Mouse (Mus musculus): Measurements from ENCODE around the gene Eid2b. TPM values are rescaled to one million over a fixed set of nuclear protein-coding genes. Genes with fewer than 3 reads are reported as not detected.

The Eid2b gene
- total RNA-seq, 2 experiments from 2014 or later = 5.0 to 7.8 TPM

- intact Hi-C loops (cut with DNase I) = no loop called here
- H3K4me3 ChIP-seq = no peak overlapping the region
- TF ChIP-seq CTCF (IDR thresholded peaks at IDR 0.05) = no peak
- no peak for DNase-seq
- H3K27ac ChIP-seq = no peak overlapping the region
Observed at GRCm38 (mm10) chr7:28269355-28269754, 8.2 kb upstream of the Eid2b start.

- intact Hi-C loops (cut with DNase I) = no loop called here
- Histone ChIP-seq H3K27ac (no peak overlapping the region), H3K4me3 (no peak overlapping the region)
- no peak for DNase-seq
- TF ChIP-seq CTCF (IDR thresholded peaks at IDR 0.05) = peak; percentile 32
Observed at GRCm38 (mm10) chr7:28271761-28272160, 5.8 kb upstream of the Eid2b start.

DNA sequence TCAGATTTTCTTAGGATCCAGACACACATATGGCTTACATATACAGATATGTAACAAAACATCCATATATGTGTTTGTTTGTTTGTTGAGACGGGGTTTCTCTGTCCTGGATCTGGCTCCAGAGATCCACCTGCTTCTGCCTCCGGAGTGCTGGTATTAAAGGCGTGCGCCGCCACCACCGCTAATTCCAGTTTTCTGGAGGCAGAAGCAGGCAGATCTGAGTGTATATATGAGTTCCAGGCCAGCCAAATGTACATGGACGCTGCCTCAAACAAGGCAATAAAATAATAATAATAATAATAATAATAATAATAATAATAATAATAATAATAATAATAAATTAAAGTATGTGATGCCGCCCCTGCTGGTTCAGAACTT is 313 bp upstream of the Eid2b start:
- TF ChIP-seq CTCF (IDR thresholded peaks at IDR 0.05) = no peak
- no peak overlapping the region for H3K27ac ChIP-seq
- no peak for DNase-seq
- no peak overlapping the region for H3K4me3 ChIP-seq
- intact Hi-C loops (cut with DNase I) = loop anchor here (5.0 kb wide), 2 partner anchors 35 to 70 kb away; partner anchors contain the start of gene Timm50

DNA sequence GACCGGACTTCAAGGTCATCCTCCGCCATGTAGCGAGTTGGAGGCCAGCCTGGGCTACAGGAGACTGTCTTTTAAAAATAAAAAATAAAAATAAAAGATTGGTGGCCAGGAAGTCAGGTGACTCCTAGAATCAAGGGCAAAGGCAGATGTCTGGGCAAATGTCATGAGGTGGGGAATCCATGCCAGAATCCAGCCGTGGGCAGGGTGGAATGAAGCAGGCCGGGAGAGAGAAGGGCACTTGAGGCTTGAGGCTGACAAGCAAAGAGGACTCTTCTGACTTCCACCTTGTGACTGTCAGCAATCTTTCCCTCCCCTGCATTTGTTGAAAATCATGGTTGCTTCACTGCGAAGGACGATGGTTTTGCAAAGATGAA is 727 bp downstream of the Eid2b start:
- Histone ChIP-seq H3K27ac (peak overlapping the region; percentile 96), H3K4me3 (peak overlapping the region; percentile 94)
- no peak for DNase-seq
- TF ChIP-seq CTCF (IDR thresholded peaks at IDR 0.05) = no peak
- intact Hi-C loops (cut with DNase I) = loop anchor here (5.0 kb wide), 2 partner anchors 34 to 69 kb away; partner anchors contain the start of gene Timm50

DNA sequence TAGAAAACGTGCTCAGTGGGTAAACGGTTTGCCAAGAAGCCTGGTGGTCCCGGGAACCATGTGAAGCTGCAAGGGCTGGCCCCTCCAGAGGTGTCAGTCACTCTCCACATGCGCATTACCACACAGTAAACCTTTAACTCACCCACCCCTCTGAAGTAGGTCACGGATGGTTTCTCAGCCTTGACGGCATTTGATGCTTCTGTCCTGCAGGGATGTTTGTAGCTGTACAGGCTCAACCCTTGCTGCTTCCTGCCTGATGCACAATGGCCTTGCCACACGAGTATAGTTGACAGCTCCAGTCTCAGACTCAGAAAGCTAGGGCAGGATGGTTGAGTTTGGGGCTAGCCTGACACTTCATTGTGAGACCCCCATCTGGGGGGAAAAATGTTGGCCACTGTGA is 3.1 kb downstream of the Eid2b start:
- intact Hi-C loops (cut with DNase I) = no loop called here
- DNase-seq = no peak
- TF ChIP-seq CTCF (IDR thresholded peaks at IDR 0.05) = no peak
- no peak overlapping the region for H3K27ac ChIP-seq
- no peak overlapping the region for H3K4me3 ChIP-seq

DNA sequence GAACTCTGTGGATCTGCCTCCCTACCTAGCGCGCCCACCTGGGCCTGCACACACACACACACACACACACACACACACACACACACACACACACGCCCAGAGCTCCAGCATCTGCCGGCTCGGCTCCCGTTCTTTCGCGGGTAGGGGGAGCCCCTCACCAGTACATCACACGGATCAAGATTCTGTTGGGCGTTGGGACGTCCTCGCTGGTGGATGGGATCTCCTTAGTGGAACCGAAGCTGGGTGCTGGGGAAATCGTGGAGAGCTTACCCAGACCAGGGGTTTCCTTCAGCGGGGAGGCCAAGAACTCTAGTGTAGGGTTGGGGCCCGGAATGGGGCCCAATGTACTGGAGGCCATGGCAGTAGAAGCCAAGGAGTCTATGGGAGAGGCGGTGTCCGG is 12.6 kb downstream of the Eid2b start:
- no peak overlapping the region for H3K27ac ChIP-seq
- no peak for DNase-seq
- H3K4me3 ChIP-seq = no peak overlapping the region
- intact Hi-C loops (cut with DNase I) = no loop called here
- no peak for TF ChIP-seq CTCF (IDR thresholded peaks at IDR 0.05)

DNA sequence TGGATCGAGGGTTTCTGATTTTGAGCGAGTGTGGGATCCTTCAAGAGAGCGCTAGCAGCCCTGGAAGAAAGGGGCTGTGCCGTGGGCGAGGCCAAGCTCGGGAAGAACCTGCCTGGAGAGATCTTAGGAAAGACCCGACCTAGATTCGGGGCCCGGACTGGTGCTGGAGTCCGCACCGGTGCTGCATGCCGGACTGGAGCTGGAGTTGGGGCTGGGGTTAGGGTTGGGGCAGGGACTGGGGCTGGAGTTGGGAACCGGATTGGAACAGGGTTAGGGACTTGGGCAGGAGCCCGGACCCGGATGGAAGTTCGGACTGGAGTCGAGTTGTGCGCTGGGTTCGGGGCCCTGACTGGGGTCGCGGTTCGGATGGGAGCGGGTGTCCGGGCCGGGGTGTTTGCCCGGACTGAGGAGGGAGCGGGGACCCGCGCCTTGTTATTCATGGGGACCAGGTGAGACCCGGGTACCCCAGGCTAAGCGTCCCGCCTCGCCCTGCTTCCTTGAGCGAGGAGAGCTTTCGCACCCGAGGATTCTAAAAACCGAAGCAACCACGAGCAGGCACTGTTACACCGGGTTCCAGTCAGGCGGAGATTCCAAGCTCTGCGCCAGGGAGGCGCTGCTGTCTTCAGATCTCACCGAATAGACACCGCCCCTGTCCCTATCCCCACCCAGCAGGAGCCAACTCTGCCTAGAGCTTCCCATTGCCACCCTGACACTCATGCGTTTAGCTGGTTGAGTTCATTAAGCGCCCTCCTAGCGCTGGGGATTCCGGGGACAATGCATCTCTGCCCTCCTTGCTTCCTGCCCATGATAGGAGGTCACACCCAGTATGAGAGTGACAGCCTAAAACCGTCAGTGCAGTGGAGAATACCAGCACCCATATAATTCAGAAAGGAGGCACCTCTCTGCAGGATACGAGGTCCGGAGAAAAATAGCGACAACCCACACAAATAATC is 13.4 kb downstream of the Eid2b start, which contains the start of gene Selenov:
TSS of gene Selenov (minus strand) at position 549 of the 953 bp plus-strand sequence.
- H3K27ac ChIP-seq = no peak within 1 kb of the TSS
- no peak for DNase-seq
- no peak for TF ChIP-seq CTCF (IDR thresholded peaks at IDR 0.05)
- peak within 1 kb of the TSS; percentile 23; the same call in 1 of the 2 replicates for H3K4me3 ChIP-seq
- intact Hi-C loops (cut with DNase I) = no loop called here

DNA sequence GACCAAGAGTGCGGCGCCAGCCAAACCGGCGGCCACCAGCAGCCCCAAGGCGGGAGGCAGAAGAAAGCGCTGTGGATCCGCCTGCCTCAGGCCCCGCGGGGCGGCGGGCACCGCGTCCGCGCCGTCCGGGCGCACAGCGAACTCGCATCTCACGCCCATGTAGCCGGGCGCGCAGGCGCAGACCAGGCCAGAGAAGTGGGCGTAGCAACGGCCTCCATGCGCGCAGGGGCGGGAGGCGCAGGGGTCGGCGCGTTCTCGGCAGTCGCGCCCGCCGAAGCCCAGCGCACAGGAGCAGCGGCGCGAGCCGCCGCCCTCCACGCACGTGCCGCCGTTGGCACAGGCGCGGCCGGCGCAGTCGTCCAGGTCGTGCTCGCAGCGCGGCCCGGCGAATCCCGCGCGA is 16.9 kb downstream of the Eid2b start:
- peak; percentile 71 for DNase-seq
- intact Hi-C loops (cut with DNase I) = no loop called here
- no peak for TF ChIP-seq CTCF (IDR thresholded peaks at IDR 0.05)
- peak overlapping the region; percentile 69 for H3K4me3 ChIP-seq
- no peak overlapping the region for H3K27ac ChIP-seq

DNA sequence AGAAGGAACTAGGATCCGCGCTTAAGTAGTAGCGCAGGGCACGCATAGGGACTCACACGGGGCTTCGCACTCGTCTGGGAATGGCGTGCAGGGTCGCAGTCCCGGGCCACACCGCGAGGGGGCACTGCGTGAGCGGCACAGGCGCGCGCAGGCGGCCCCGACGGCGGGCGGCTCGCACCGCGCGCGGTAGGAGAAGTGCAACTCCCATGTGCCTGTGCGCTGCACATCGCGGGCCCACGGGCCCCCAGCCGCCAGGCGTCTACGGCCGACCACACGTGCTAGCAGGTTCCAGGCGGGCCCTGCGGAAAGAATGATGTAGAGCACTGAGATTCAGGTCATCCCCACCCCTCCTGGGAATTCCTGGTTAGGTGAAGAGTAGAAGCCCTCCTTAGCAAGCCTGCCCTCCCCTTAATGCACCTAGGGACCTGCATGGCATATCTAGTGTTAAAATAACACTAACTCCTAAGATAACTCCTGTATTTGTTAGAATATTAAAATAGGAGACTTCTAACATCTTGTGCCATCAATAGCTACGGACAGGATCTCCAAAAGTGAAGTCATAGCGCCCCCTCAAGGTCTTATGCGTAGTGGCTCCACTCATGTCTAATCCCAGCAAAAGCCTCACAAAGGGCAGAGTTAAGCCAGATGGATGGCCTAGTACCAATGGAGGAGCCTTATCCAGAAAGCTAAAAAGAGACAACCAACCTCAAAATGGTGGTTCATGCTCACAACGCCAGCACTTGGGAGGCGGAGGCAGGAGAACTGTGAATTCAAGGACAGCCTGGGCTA is 21.5 kb downstream of the Eid2b start:
- H3K4me3 ChIP-seq = peak overlapping the region; percentile 21; the same call in 1 of the 2 replicates
- peak; percentile 63 for TF ChIP-seq CTCF (IDR thresholded peaks at IDR 0.05)
- H3K27ac ChIP-seq = no peak overlapping the region
- peak; percentile 45 for DNase-seq
- intact Hi-C loops (cut with DNase I) = no loop called here

DNA sequence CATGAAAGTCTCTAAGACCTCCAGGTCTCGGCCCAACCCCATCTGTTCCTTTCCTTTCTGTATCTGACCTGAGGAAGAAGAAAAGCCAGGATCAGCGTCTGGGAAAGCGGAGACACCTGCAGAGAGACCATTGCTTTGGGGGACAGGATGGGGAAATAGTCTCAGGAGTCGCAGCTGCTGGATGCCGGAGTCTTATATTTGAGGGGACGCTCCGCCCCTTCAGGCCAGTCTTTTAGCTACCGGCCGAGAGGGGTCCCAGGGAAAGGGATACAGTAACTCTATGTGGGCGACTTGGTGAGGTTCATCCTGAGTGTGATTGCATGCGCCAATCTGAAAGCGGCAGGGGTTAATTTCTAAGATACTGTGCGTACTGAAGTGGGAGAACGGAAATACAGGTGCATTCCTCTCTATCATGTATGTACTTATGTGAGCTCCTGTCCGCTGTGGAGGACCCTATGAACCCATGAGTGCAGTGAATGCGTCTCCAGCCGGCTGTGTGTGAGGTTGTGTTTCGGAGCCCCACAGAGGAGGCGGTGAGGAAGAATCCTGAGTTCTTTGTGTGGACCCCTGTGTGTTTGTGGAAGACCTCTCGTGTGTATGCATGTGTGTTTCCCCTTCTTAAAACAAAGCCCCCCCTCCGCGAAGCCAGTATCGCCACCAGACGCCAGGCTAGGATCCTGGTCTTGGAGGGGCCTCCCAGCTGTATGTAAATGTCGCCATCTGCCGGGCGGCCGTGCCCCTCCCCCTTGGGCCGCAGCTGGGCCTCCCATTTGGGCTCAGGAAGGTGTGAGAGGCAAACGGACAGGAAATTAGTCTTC is 24.3 kb downstream of the Eid2b start, which contains the start of gene Dll3:
TSS of gene Dll3 (minus strand) at position 623 of the 818 bp plus-strand sequence.
- H3K27ac ChIP-seq = no peak within 1 kb of the TSS
- intact Hi-C loops (cut with DNase I) = loop anchor here (5.0 kb wide), 3 partner anchors 90 to 155 kb away; partner anchors contain the start of gene Fbl
- TF ChIP-seq CTCF (IDR thresholded peaks at IDR 0.05) = peak; percentile 70
- peak within 1 kb of the TSS; percentile 50 for H3K4me3 ChIP-seq
- DNase-seq = peak; percentile 72

DNA sequence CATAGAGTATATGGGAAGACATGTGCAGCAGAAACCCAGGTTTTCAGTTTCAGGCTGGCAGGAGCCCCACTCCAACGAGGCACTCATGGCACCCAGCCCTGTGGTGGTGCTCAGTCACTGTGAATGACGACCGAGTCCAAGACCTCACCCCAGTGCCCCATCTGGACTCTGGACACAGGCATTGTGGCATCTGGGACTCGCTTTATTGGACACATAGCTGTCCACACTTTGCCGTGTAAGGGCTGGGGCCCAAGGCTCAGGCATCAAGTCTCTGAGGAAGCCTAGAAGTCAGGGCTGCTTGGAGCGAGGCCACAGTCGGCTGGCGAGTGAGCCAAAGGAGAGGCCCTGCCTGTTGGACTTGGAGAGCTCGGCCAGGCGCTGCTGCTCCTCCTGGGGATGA is 28.1 kb downstream of the Eid2b start:
- intact Hi-C loops (cut with DNase I) = no loop called here
- TF ChIP-seq CTCF (IDR thresholded peaks at IDR 0.05) = no peak
- Histone ChIP-seq H3K4me3 (no peak overlapping the region), H3K27ac (no peak overlapping the region)
- DNase-seq = no peak

GRCm38 (mm10) chr7:28306216-28306615 is 28.7 kb downstream of the Eid2b start:
- Histone ChIP-seq H3K4me3 (no peak overlapping the region), H3K27ac (no peak overlapping the region)
- TF ChIP-seq CTCF (IDR thresholded peaks at IDR 0.05) = no peak
- intact Hi-C loops (cut with DNase I) = no loop called here
- no peak for DNase-seq
